Mouse (Mus musculus): Measurements from ENCODE around the gene Actn4.
"Not testable (repeated sequence)": the region's sequence is repeated elsewhere in the genome, so short reads cannot be mapped to it uniquely, and the experiment has no call there.

Actn4 gene

GRCm38 (mm10) chr7:28969672-28970394 lies 7.7 kb upstream of the Actn4 start:
- no peak for DNase-seq (ENCODE audit: low read depth, low spot score)

- no peak for DNase-seq (ENCODE audit: low read depth, low spot score)
Observed at GRCm38 (mm10) chr7:28969271-28969670, 7.1 kb upstream of the Actn4 start.

- DNase-seq (ENCODE audit: low read depth, low spot score) = not testable (repeated sequence)
Observed at GRCm38 (mm10) chr7:28968120-28968519, 6.0 kb upstream of the Actn4 start.

DNA sequence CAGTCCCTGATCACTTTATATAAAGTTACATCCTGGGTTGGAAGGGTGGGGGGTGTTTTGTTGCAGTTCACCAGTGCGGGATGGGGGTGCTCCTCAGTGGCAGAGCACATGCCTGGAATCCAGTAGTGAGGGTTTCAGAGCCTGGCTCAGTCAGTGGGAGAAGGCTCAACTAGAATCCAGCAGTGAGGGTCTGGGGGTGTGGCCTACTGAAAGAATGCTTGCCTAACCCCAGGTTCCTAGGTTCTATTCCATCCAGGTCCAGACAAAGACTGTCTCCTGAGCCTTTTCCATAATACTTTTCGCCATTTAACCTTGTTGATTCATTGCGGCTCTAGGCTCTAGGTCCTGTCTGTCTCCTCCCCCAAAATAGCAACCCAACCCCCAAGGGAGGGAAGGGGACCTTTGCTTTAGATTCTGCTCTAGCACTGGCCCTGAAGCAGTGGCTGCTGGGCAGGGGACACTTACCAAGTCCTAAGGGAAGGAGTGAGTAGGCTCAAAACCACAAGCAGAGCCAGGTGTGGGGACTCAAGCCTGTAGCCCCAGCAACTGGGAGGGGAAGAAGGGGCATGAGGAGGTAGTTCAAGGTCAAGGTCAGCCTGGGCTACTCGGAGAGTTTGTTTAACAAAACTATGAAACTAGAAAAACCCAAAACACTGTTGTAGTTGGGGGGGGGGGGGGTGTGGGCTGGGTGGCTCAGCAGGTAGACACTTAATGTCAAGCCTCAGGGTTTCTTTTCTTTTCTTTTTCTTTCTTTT lies 4.8 kb upstream of the Actn4 start:
- DNase-seq (ENCODE audit: low read depth, low spot score) = no peak

GRCm38 (mm10) chr7:28966181-28966580 lies 4.0 kb upstream of the Actn4 start:
- no peak for DNase-seq (ENCODE audit: low read depth, low spot score)

DNA sequence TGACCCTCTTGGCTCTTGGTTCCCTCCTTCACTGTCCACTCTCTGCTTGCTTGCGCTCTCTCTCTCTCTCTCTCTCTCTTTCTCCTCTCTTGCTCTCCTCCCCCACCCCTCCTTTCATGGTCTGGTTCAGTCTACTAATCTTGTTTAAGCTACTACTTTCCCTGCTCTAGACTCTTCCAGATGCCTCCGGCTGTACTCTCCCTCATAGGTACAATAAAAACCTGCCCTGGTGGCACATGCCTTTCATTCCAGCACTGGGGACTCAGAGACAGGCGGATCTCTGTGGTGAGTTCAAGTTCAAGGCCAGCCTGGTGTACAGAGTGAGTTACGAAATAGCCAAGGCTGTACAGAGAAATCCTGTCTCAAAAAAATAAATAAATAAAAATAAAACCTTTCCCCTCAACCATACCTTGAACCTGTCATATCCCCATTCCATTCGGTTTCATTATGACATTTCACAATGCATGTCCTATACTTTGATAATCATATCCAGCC lies 3.3 kb upstream of the Actn4 start:
- no peak for DNase-seq (ENCODE audit: low read depth, low spot score)

GRCm38 (mm10) chr7:28963399-28963923 lies 1.3 kb upstream of the Actn4 start:
- DNase-seq (ENCODE audit: low read depth, low spot score) = no peak

- DNase-seq (ENCODE audit: low read depth, low spot score) = no peak
Observed at GRCm38 (mm10) chr7:28961584-28961926, 585 bp downstream of the Actn4 start.

DNA sequence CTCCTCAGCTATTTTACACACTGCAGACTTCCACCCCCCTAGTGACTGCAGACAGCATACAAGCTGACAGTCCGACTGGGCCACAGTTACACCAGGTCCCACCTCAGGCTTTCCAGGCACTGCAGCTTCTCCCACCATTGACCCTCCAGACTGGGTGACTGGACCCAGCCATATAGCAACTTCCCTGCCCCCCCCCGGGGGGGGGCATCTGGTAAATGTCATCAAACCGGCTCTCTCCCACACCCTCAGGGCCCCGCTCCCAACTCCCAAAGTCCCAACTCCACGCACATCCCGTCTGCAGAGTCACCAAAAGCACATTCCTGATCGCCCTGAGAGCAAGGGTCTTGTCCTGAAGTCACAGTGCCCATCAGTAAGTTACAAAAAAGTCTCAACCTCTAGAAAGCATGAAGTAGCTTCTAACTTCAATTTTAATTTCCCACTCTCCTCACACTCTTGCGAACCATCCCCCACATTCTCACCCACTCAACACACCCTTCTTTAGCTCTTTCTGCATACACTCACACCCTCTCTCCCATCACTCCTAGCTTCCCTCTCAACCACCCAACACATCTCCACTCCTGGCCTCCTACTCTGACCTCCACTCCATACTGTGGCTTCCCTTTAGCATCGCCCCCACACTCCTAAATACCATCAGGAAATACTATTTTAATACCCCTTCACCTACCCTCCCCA lies 1.6 kb downstream of the Actn4 start:
- DNase-seq (ENCODE audit: low read depth, low spot score) = no peak

- no peak for DNase-seq (ENCODE audit: low read depth, low spot score)
Observed at GRCm38 (mm10) chr7:28959505-28960045, 2.6 kb downstream of the Actn4 start.

DNA sequence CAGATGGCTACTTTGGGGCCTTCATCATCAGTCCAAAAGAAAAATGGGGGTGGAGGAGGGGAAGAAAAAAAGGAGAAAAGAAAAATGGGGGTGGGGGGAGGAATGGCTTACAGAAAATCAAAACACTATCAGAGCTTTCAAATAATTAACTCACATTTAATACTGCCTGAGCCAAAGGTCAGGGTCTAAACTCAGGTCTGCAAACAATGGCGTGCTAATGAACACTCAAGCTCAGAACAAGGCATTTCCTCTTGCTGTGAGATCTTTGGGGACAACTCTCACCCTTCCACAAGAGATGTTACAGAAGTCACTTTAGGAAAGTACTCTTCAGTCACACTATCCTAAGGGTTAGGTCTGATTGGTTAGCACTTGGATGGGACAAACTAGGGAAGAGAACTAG lies 3.4 kb downstream of the Actn4 start:
- no peak for DNase-seq (ENCODE audit: low read depth, low spot score)

- DNase-seq (ENCODE audit: low read depth, low spot score) = no peak
Observed at GRCm38 (mm10) chr7:28957997-28958725, 4.0 kb downstream of the Actn4 start.

DNA sequence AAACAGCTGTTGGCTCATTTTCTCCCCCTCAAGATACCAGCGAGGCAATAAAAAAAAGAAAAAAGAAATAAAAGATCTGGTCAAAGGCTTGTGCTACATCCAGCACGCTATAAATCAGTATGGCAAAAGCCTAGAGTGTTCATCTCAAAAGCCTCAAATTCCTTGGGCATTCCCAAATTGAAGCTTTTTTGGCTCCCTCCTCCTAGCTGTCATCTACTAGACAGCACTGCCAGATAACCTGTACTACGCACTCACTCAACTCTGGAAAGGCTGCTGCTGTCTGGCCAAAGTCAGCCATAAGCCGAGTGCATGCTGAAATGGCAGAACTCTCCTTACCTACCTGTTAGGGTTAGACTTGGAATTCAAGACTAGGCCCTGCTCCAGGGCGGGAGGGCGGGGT lies 4.9 kb downstream of the Actn4 start:
- no peak for DNase-seq (ENCODE audit: low read depth, low spot score)

- no peak for DNase-seq (ENCODE audit: low read depth, low spot score)
Observed at GRCm38 (mm10) chr7:28956270-28956669, 5.9 kb downstream of the Actn4 start.

- DNase-seq (ENCODE audit: low read depth, low spot score) = no peak
Observed at GRCm38 (mm10) chr7:28955295-28955897, 6.7 kb downstream of the Actn4 start.

GRCm38 (mm10) chr7:28954773-28955172 lies 7.4 kb downstream of the Actn4 start:
- no peak for DNase-seq (ENCODE audit: low read depth, low spot score)

- no peak for DNase-seq (ENCODE audit: low read depth, low spot score)
Observed at GRCm38 (mm10) chr7:28953476-28954376, 8.4 kb downstream of the Actn4 start.

- DNase-seq (ENCODE audit: low read depth, low spot score) = no peak
Observed at GRCm38 (mm10) chr7:28952786-28953185, 9.4 kb downstream of the Actn4 start.

GRCm38 (mm10) chr7:28951764-28952163 lies 10.4 kb downstream of the Actn4 start:
- no peak for DNase-seq (ENCODE audit: low read depth, low spot score)
